Mouse (Mus musculus): ENCODE data around the gene Sik3. TPM values are rescaled to one million over a fixed set of nuclear protein-coding genes. Genes with fewer than 3 reads are reported as not detected.

Gene Sik3
- total and polyA plus RNA-seq, 2 experiments = 14.1 to 16.5 TPM

DNA sequence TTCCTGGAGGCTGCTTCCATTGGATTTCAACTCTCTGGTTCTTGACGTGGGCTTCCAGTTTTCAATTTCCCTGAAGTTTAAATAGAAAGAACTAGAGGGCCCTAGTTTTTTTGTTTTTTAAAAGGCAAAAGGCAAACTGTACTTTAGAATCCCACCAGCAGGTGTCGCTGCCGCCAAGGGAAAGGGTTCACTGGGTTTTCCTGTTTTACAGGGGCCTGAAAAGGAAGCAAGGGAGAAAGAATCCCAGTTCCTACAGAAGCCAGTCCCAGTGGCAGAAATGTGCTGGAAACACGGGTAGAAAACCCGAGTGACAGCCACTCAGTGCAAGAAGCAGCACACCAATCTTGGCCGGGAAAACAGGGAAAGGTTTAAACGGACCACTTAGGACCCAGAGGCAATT lies 8.9 kb upstream of the Sik3 start:
- Histone ChIP-seq H3K79me2 (ENCODE audit: control insufficient read depth, insufficient read depth, low read length) (no peaks in the 10 kb centered on the region), H3K4me1 (ENCODE audit: control insufficient read depth, insufficient read depth, low read length) (no peaks in the 10 kb centered on the region), H3K4me3 (ENCODE audit: insufficient read depth, low read depth, low read length) (no peak overlapping the region), H3K27me3 (ENCODE audit: control insufficient read depth, insufficient read depth, low read length) (no peaks in the 10 kb centered on the region), H3K27ac (replicated peaks; ENCODE audit: insufficient read depth, low read depth, low read length) (no peak overlapping the region), H3K36me3 (ENCODE audit: control insufficient read depth, insufficient read depth, low read length) (no peaks in the 10 kb centered on the region), H3K9ac (ENCODE audit: low read depth, low read length) (no peak overlapping the region)
- WGBS = 14% methylated on average over 7 of the region's 7 CpGs
- peak; percentile 69; the same call in 1 of the 2 replicates for TF ChIP-seq CTCF (IDR thresholded peaks at IDR 0.05; ENCODE audit: low read depth, low read length)
- TF ChIP-seq POLR2A (IDR thresholded peaks at IDR 0.05; ENCODE audit: extremely low read depth, insufficient read depth, low read length) = no peak
- no peak for DNase-seq (ENCODE audit: extremely low read depth, low read depth, low spot score)

DNA sequence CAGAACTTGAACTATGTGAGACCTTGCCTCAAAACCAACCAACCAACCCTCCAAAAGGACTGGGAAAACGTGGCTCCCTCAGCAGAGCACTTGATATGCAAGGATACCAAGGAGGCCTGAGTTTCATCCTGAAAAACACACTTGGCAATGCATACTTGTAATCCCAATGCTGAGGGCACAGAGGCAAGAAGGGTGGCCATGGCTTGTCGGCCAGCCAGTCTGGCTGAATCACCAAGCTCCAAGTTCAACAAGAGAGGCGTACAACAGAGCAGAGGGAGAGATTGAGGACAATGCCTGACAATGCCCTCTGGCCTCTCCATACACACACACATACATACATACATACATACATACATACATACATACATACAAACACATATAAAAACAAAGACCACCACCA lies 8.1 kb upstream of the Sik3 start:
- Histone ChIP-seq H3K4me3 (ENCODE audit: insufficient read depth, low read depth, low read length) (no peak overlapping the region), H3K79me2 (ENCODE audit: control insufficient read depth, insufficient read depth, low read length) (no peaks in the 10 kb centered on the region), H3K27ac (replicated peaks; ENCODE audit: insufficient read depth, low read depth, low read length) (no peak overlapping the region), H3K4me1 (ENCODE audit: control insufficient read depth, insufficient read depth, low read length) (no peaks in the 10 kb centered on the region), H3K27me3 (ENCODE audit: control insufficient read depth, insufficient read depth, low read length) (no peaks in the 10 kb centered on the region), H3K36me3 (ENCODE audit: control insufficient read depth, insufficient read depth, low read length) (no peaks in the 10 kb centered on the region), H3K9ac (ENCODE audit: low read depth, low read length) (no peak overlapping the region)
- WGBS = 62% methylated on average over 3 of the region's 3 CpGs
- DNase-seq (ENCODE audit: extremely low read depth, low read depth, low spot score) = no peak
- TF ChIP-seq POLR2A (IDR thresholded peaks at IDR 0.05; ENCODE audit: extremely low read depth, insufficient read depth, low read length) (no peak), CTCF (IDR thresholded peaks at IDR 0.05; ENCODE audit: low read depth, low read length) (no peak)

DNA sequence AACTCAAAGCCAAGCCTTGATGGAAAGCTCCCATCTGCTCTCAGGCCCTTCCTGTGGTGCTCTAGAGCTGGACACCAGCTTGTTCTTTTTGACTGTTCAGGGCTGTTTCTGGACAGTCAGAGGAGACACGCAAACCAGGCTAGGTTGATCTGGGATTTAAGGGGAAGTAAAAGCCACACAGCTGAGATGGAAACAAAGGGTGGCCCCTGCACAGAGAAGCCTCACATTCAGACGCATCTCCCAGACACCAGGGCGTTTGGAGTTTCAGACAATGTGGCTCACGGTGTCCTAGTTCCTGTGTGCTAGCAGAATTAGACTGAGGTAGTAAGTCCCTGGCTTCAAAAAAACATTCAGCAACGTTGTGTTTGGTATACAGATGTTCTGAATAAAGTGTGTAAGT lies 6.4 kb upstream of the Sik3 start:
- Histone ChIP-seq H3K79me2 (ENCODE audit: control insufficient read depth, insufficient read depth, low read length) (no peaks in the 10 kb centered on the region), H3K27ac (replicated peaks; ENCODE audit: insufficient read depth, low read depth, low read length) (no peak overlapping the region), H3K9ac (ENCODE audit: low read depth, low read length) (no peak overlapping the region), H3K36me3 (ENCODE audit: control insufficient read depth, insufficient read depth, low read length) (no peaks in the 10 kb centered on the region), H3K4me1 (ENCODE audit: control insufficient read depth, insufficient read depth, low read length) (no peaks in the 10 kb centered on the region), H3K27me3 (ENCODE audit: control insufficient read depth, insufficient read depth, low read length) (no peaks in the 10 kb centered on the region), H3K4me3 (ENCODE audit: insufficient read depth, low read depth, low read length) (no peak overlapping the region)
- DNase-seq (ENCODE audit: extremely low read depth, low read depth, low spot score) = no peak
- TF ChIP-seq CTCF (IDR thresholded peaks at IDR 0.05; ENCODE audit: low read depth, low read length) (no peak), POLR2A (IDR thresholded peaks at IDR 0.05; ENCODE audit: extremely low read depth, insufficient read depth, low read length) (no peak)
- WGBS = 81% methylated on average over 5 of the region's 5 CpGs

DNA sequence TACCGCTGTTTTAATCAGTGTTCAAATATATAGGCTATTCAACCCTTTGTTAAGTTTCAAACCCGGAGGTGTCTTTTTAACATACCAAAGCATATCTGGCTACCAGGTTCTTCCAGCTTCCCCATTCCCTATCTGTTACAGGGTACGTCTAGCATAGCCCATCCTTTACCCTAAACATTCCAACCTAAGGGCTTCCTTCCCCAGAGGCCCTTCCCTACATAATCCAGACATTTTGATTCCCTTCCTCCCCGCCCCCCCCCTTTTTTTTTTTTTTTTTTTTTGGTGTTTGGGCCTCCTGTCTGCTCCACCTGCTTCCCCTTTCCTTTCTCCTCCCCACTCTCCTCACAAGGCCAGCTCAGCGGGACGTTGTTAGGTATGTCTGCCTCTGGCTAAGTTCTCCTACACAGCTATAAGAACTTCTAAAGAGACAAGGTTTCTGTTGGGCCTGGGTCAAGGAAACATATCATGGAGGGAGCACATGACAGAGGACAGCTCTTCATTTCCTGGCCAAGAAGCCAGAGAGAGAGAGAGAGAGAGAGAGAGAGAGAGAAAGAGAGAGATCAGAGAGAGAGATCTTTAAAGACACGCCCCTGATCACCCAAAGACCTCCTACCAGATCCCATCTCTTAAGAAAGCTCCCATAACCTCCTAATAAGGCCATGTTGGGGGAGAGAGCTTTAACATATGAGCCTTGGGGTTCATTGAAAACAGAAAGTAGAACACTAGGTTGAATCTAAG lies 3.5 kb upstream of the Sik3 start:
- H3K27ac ChIP-seq (replicated peaks; ENCODE audit: insufficient read depth, low read depth, low read length) = no peak overlapping the region

DNA sequence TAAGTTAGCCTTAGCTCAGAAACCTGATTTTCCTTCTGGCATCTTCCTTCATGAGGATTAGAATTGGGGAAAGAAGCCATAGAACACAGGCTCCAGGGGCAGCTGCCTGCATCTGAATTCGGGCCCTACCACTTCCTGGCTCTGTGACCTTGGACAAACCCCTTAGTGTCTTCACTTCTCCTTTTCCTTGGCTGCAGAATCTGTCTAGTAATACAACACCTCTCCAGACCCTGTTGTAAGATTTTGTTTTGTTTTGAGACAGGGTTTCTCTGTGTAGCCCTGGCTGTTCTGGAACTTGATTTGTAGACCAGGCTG lies 3.0 kb upstream of the Sik3 start:
- WGBS = 64% methylated on average over 1 of the region's 1 CpGs
- H3K27ac ChIP-seq (replicated peaks; ENCODE audit: insufficient read depth, low read depth, low read length) = no peak overlapping the region
- no peaks in the 10 kb centered on the region for H3K36me3 ChIP-seq (ENCODE audit: control insufficient read depth, insufficient read depth, low read length)
- peaks cover 5% of the 10 kb centered on the region; the same call in 1 of the 2 replicates for H3K4me1 ChIP-seq (ENCODE audit: control insufficient read depth, insufficient read depth, low read length)
- no peak overlapping the region for H3K9ac ChIP-seq (ENCODE audit: low read depth, low read length)
- no peak overlapping the region for H3K4me3 ChIP-seq (ENCODE audit: insufficient read depth, low read depth, low read length)
- H3K79me2 ChIP-seq (ENCODE audit: control insufficient read depth, insufficient read depth, low read length) = peaks cover 14% of the 10 kb centered on the region
- TF ChIP-seq POLR2A (IDR thresholded peaks at IDR 0.05; ENCODE audit: extremely low read depth, insufficient read depth, low read length) (no peak), CTCF (IDR thresholded peaks at IDR 0.05; ENCODE audit: low read depth, low read length) (no peak)
- H3K27me3 ChIP-seq (ENCODE audit: control insufficient read depth, insufficient read depth, low read length) = no peaks in the 10 kb centered on the region
- no peak for DNase-seq (ENCODE audit: extremely low read depth, low read depth, low spot score)

More for the DNA sequence above, 3.5 kb upstream of the Sik3 start:
- no peak for DNase-seq (ENCODE audit: extremely low read depth, low read depth, low spot score)
- no peak overlapping the region for H3K4me3 ChIP-seq (ENCODE audit: insufficient read depth, low read depth, low read length)
- peaks cover 10% of the 10 kb centered on the region for H3K79me2 ChIP-seq (ENCODE audit: control insufficient read depth, insufficient read depth, low read length)
- H3K36me3 ChIP-seq (ENCODE audit: control insufficient read depth, insufficient read depth, low read length) = no peaks in the 10 kb centered on the region
- TF ChIP-seq CTCF (IDR thresholded peaks at IDR 0.05; ENCODE audit: low read depth, low read length) (no peak), POLR2A (IDR thresholded peaks at IDR 0.05; ENCODE audit: extremely low read depth, insufficient read depth, low read length) (no peak)
- no peaks in the 10 kb centered on the region for H3K27me3 ChIP-seq (ENCODE audit: control insufficient read depth, insufficient read depth, low read length)
- H3K9ac ChIP-seq (ENCODE audit: low read depth, low read length) = no peak overlapping the region
- WGBS = 93% methylated on average over 7 of the region's 7 CpGs
- H3K4me1 ChIP-seq (ENCODE audit: control insufficient read depth, insufficient read depth, low read length) = peaks cover 5% of the 10 kb centered on the region; the same call in 1 of the 2 replicates
